Mouse (Mus musculus) neural tube, embryonic 13.5 days (tissue): Measurements from ENCODE around the gene Olfr1271. TPM values are rescaled to one million over a fixed set of nuclear protein-coding genes. Genes with fewer than 3 reads are reported as not detected.
"Not testable (repeated sequence)": the region's sequence is repeated elsewhere in the genome, so short reads cannot be mapped to it uniquely, and the experiment has no call there.

Source experiments
- ATAC-seq: fragments of 200-750 bp; cut with Nextera tagmentation; 2 replicates; pipeline ENCODE4 v1.8.0; 2017; ENCODE audit warnings: low read depth, mild to moderate bottlenecking, moderate TSS enrichment, moderate library complexity
- H3K27ac ChIP-seq: fragments of 300-500 bp; sonication (generic); replicated peaks from 2 replicates; pipeline ENCODE4 v1.5.1; 2015; ENCODE audit warnings: moderate library complexity, mild to moderate bottlenecking, inconsistent platforms
- H3K27me3 ChIP-seq: fragments of 300-500 bp; sonication (generic); 2 replicates; pipeline ENCODE4 v1.6.1; 2015; ENCODE audit warnings: mild to moderate bottlenecking, inconsistent platforms
- H3K36me3 ChIP-seq: fragments of 300-500 bp; sonication (generic); 2 replicates; pipeline ENCODE4 v1.6.1; 2015; ENCODE audit warnings: mild to moderate bottlenecking, inconsistent platforms
- H3K4me1 ChIP-seq: fragments of 300-500 bp; sonication (generic); replicated peaks from 2 replicates; pipeline ENCODE4 v1.6.1; 2015; ENCODE audit warnings: inconsistent platforms
- H3K4me2 ChIP-seq: fragments of 300-500 bp; sonication (generic); 2 replicates; pipeline ENCODE4 v1.6.1; 2015; ENCODE audit warnings: inconsistent platforms, mild to moderate bottlenecking, moderate library complexity
- H3K4me3 ChIP-seq: fragments of 300-500 bp; sonication (generic); 2 replicates; pipeline ENCODE4 v1.5.1; 2015; ENCODE audit warnings: mild to moderate bottlenecking, inconsistent platforms
- H3K9ac ChIP-seq: fragments of 300-500 bp; sonication (generic); 2 replicates; pipeline ENCODE4 v1.6.1; 2015; ENCODE audit warnings: moderate library complexity, mild to moderate bottlenecking, inconsistent platforms
- H3K9me3 ChIP-seq: fragments of 300-500 bp; sonication (generic); 2 replicates; pipeline ENCODE4 v1.6.1; 2016; ENCODE audit warnings: inconsistent platforms
- WGBS: fragments of 180-500 bp; shearing (Covaris S2); methylation state at CpG from one replicate; pipeline ENCODE4 v1.1.7; 2015; 5-methylcytosine and 5-hydroxymethylcytosine counted together
- polyA plus RNA-seq: library from polyadenylated mRNA; unstranded; fragments of >200 nt; fragmentation: Nextera tagmentation; extraction: Ambion mirVana; gene quantifications from 2 replicates; pipeline ENCODE4 v1.2.1, GENCODE M21; 2015

Olfr1271 gene
- not detected in 2 replicates for polyA plus RNA-seq

DNA sequence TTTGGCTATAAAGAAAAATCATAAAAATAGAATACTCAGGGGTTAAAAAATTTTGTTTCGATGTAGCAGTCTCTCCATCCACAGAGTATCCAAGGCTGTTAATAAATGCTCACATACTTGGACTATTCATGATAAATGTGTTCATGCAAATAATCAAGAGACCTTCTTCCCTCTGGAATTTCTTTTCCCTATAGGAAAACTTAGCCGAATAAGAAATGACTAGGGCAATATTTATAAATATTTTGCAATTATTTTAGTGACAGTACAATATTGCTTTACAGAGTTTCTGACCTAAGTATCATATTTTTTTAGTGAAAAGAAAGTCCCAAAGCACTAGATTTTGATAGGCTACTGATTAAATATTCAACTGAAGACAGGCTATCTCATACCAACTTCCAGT, at the start of gene Olfr1271:
Olfr1271 (minus strand) TSS at position 101 of the 400 bp plus-strand sequence.
- 90% methylated on average over 2 of the region's 2 CpGs for WGBS
- Histone ChIP-seq H3K36me3 (no peaks in the 10 kb centered on the region), H3K4me3 (no peak within 1 kb of the TSS), H3K4me2 (no peak within 1 kb of the TSS), H3K27ac (no peak within 1 kb of the TSS), H3K9ac (no peak within 1 kb of the TSS), H3K4me1 (no peaks in the 10 kb centered on the region), H3K27me3 (no peaks in the 10 kb centered on the region), H3K9me3 (no peaks in the 10 kb centered on the region)
- no peak for ATAC-seq

DNA sequence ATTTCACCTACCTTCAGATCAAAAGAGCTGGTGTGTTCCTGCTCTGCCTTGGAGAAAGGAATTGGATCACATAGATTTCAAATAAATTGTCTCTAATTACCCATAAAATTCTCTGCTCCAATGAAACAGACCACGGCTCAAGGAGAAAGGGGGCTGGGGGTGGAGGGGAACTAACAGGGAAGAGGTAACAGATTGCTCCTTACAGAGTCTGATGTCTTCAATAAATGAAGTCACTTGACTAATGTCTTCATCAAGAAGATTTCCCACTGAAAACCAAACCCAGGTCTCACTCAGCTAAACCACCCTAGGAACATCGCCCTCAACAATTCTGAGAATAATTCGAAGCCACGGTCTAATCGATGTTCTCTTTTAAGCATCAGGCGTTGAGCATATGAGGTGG, 21.9 kb upstream of the Olfr1271 start, which contains the start of gene Olfr1272:
Olfr1272 (minus strand) TSS at position 101 of the 400 bp plus-strand sequence.
- H3K9ac ChIP-seq = no peak within 1 kb of the TSS
- no peaks in the 10 kb centered on the region for H3K36me3 ChIP-seq
- no peak within 1 kb of the TSS for H3K4me3 ChIP-seq
- no peak within 1 kb of the TSS for H3K27ac ChIP-seq
- no peak for ATAC-seq
- no peaks in the 10 kb centered on the region for H3K9me3 ChIP-seq
- H3K4me1 ChIP-seq = no peaks in the 10 kb centered on the region
- no peak within 1 kb of the TSS for H3K4me2 ChIP-seq
- WGBS = 84% methylated on average over 6 of the region's 6 CpGs
- H3K27me3 ChIP-seq = no peaks in the 10 kb centered on the region

DNA sequence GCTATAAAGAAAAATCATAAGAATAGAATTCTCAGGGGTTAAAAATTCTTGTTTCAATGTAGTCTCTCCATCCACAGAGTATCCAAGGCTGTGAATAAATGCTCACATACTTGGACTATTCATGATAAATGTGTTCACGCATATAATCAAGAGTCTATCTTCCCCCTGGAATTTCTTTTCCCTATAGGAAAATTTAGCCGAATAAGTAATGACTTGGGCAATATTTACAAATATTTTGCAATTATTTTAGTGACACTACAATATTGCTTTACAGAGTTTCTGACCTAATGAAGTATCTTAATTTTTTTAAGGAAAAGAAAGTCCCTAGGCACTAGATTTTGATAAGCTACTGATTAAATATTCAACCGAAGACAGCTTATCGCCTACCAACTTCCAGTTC, 13.3 kb downstream of the Olfr1271 start, which contains the start of gene Olfr142:
Olfr142 (minus strand) TSS at position 101 of the 400 bp plus-strand sequence.
- no peak within 1 kb of the TSS for H3K9ac ChIP-seq
- no peaks in the 10 kb centered on the region for H3K9me3 ChIP-seq
- H3K27ac ChIP-seq = no peak within 1 kb of the TSS
- ATAC-seq = no peak
- no peaks in the 10 kb centered on the region for H3K27me3 ChIP-seq
- WGBS = 95% methylated on average over 4 of the region's 4 CpGs
- H3K36me3 ChIP-seq = no peaks in the 10 kb centered on the region
- no peak within 1 kb of the TSS for H3K4me2 ChIP-seq
- no peak within 1 kb of the TSS for H3K4me3 ChIP-seq
- H3K4me1 ChIP-seq = no peaks in the 10 kb centered on the region

DNA sequence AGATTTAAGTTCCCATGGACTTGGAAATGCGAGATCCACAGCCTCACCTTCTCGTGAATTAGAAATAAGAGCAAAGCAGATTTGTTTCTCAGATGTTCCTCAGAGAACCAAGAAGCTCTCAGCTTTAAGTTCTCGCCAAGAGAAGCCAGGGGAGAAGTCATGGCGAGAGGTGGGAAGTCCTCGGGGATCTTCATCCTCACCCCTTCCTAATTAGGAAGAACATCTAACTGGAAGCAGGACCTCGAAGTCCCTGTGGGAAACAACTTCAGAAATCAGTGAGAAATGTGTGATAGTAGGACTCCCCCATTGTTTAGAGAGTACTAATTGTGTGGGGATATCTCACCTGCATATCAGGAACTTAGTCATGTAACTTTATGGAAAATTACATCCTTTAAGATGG, 46.4 kb downstream of the Olfr1271 start, which contains the start of gene Olfr1506:
Olfr1506 (minus strand) TSS at position 101 of the 400 bp plus-strand sequence.
- H3K4me1 ChIP-seq, H3K4me3 ChIP-seq, H3K36me3 ChIP-seq, H3K27me3 ChIP-seq, H3K9me3 ChIP-seq, H3K9ac ChIP-seq, H3K27ac ChIP-seq, H3K4me2 ChIP-seq, ATAC-seq: not testable (repeated sequence)
- WGBS = no CpG with 5 or more reads among the region's 6 CpGs

Other genes starting within 250 kb of the Olfr1271 start
- not detected in 2 replicates for gene Olfr1264, start 245.5 kb downstream of the Olfr1271 start, polyA plus RNA-seq
- gene Olfr1265, start 235.7 kb downstream of the Olfr1271 start, polyA plus RNA-seq = not detected in 2 replicates
- gene Olfr140, start 207.4 kb downstream of the Olfr1271 start, polyA plus RNA-seq = not detected in 2 replicates
- gene Olfr1269, start 149.6 kb downstream of the Olfr1271 start, polyA plus RNA-seq = not detected in 2 replicates
- not detected in 2 replicates for gene Olfr32, start 128.7 kb downstream of the Olfr1271 start, polyA plus RNA-seq
- not detected in 2 replicates for gene Olfr1270, start 117.9 kb downstream of the Olfr1271 start, polyA plus RNA-seq
- gene Olfr1506, start 46.5 kb downstream of the Olfr1271 start, polyA plus RNA-seq = not detected in 2 replicates
- gene Olfr142, start 13.4 kb downstream of the Olfr1271 start, polyA plus RNA-seq = not detected in 2 replicates
- gene Olfr1272, start 21.8 kb upstream of the Olfr1271 start, polyA plus RNA-seq = not detected in 2 replicates
- 0.11 TPM in 1 of 2 replicates, not detected in the other for gene Gm13769, start 51.2 kb upstream of the Olfr1271 start, polyA plus RNA-seq
- not detected in 2 replicates for gene Olfr1274-ps, start 127.7 kb upstream of the Olfr1271 start, polyA plus RNA-seq